Mouse (Mus musculus) ES-Bruce4 (cell line): ENCODE results near the gene Gk2. TPM values are rescaled to one million over a fixed set of nuclear protein-coding genes. Genes with fewer than 3 reads are reported as not detected.

Source experiments
- H3K27ac ChIP-seq: 2 replicates; pipeline ENCODE4 v1.5.1; 2012; ENCODE audit warnings: low read length, inconsistent platforms; ENCODE audit not compliant: insufficient read depth
- H3K27me3 ChIP-seq: 2 replicates; pipeline ENCODE4 v1.6.1; 2012; ENCODE audit warnings: mild to moderate bottlenecking, low read length, inconsistent platforms; ENCODE audit not compliant: control insufficient read depth, poor library complexity, insufficient read depth, severe bottlenecking
- H3K36me3 ChIP-seq: 2 replicates; pipeline ENCODE4 v1.6.1; 2012; ENCODE audit warnings: inconsistent platforms, mild to moderate bottlenecking, low read length, moderate library complexity; ENCODE audit not compliant: control insufficient read depth, poor library complexity, insufficient read depth, severe bottlenecking
- H3K4me1 ChIP-seq: one replicate; pipeline ENCODE4 v1.8.1; 2011; ENCODE audit warnings: low read length; ENCODE audit not compliant: control insufficient read depth, insufficient read depth
- H3K4me3 ChIP-seq: 2 replicates; pipeline ENCODE4 v1.5.1; 2011; ENCODE audit warnings: low read depth, mild to moderate bottlenecking, low read length
- H3K9ac ChIP-seq: 2 replicates; pipeline ENCODE4 v1.6.1; 2012; ENCODE audit warnings: low read depth, mild to moderate bottlenecking, inconsistent platforms; ENCODE audit not compliant: poor library complexity, severe bottlenecking
- H3K9me3 ChIP-seq: replicated peaks from 2 replicates; pipeline ENCODE4 v1.6.1; 2012; ENCODE audit warnings: mild to moderate bottlenecking, low read length, inconsistent platforms; ENCODE audit not compliant: control insufficient read depth, poor library complexity, insufficient read depth, severe bottlenecking
- CTCF ChIP-seq: IDR thresholded peaks from one replicate; pipeline ENCODE4 v1.8.1; 2011; ENCODE audit warnings: low read depth, low read length
- EP300 ChIP-seq: IDR thresholded peaks from 2 replicates; pipeline ENCODE4 v1.6.1; 2011; ENCODE audit warnings: low read depth, low read length; ENCODE audit not compliant: insufficient read depth
- POLR2A ChIP-seq: IDR thresholded peaks from one replicate; pipeline ENCODE4 v1.8.1; 2011; ENCODE audit warnings: low read length; ENCODE audit not compliant: insufficient read depth
- polyA plus RNA-seq: library from polyadenylated mRNA; stranded (reverse); fragments of >200 nt; gene quantifications from 2 replicates; pipeline ENCODE4 v1.2.4, GENCODE M21; 2011; ENCODE audit warnings: low read depth; ENCODE audit not compliant: missing spikeins, insufficient read depth, insufficient read length

Gk2 gene
- polyA plus RNA-seq, 1 experiment = not detected

GRCm38 (mm10) chr5:97467246-97467645 is 10.4 kb upstream of the Gk2 start:
- no peak for TF ChIP-seq EP300
- TF ChIP-seq POLR2A = no peak
- TF ChIP-seq CTCF = no peak
- Histone ChIP-seq H3K4me3 (no peak overlapping the region), H3K4me1 (no peaks in the 10 kb centered on the region), H3K9ac (no peak overlapping the region), H3K27ac (no peak overlapping the region), H3K36me3 (no peaks in the 10 kb centered on the region), H3K27me3 (no peaks in the 10 kb centered on the region), H3K9me3 (no peaks in the 10 kb centered on the region)

- Histone ChIP-seq H3K27ac (no peak overlapping the region), H3K27me3 (no peaks in the 10 kb centered on the region), H3K9me3 (no peaks in the 10 kb centered on the region), H3K4me1 (no peaks in the 10 kb centered on the region), H3K36me3 (no peaks in the 10 kb centered on the region), H3K9ac (no peak overlapping the region), H3K4me3 (no peak overlapping the region)
- TF ChIP-seq POLR2A (no peak), EP300 (no peak), CTCF (no peak)
Observed at GRCm38 (mm10) chr5:97466430-97467158, 9.8 kb upstream of the Gk2 start.

GRCm38 (mm10) chr5:97465956-97466355 is 9.1 kb upstream of the Gk2 start:
- H3K4me3 ChIP-seq = no peak overlapping the region
- no peak overlapping the region for H3K9ac ChIP-seq
- H3K9me3 ChIP-seq = no peaks in the 10 kb centered on the region
- TF ChIP-seq POLR2A (no peak), CTCF (no peak), EP300 (no peak)
- no peaks in the 10 kb centered on the region for H3K4me1 ChIP-seq
- H3K27ac ChIP-seq = no peak overlapping the region
- no peaks in the 10 kb centered on the region for H3K27me3 ChIP-seq
- no peaks in the 10 kb centered on the region for H3K36me3 ChIP-seq

GRCm38 (mm10) chr5:97462856-97463255 is 6.0 kb upstream of the Gk2 start:
- Histone ChIP-seq H3K27ac (no peak overlapping the region), H3K27me3 (no peaks in the 10 kb centered on the region), H3K9me3 (no peaks in the 10 kb centered on the region), H3K36me3 (no peaks in the 10 kb centered on the region), H3K4me1 (no peaks in the 10 kb centered on the region), H3K9ac (no peak overlapping the region), H3K4me3 (no peak overlapping the region)
- TF ChIP-seq CTCF (no peak), EP300 (no peak), POLR2A (no peak)

- no peaks in the 10 kb centered on the region for H3K27me3 ChIP-seq
- no peaks in the 10 kb centered on the region for H3K9me3 ChIP-seq
- H3K9ac ChIP-seq = no peak overlapping the region
- TF ChIP-seq EP300 (no peak), POLR2A (no peak), CTCF (no peak)
- no peaks in the 10 kb centered on the region for H3K36me3 ChIP-seq
- no peak overlapping the region for H3K27ac ChIP-seq
- H3K4me3 ChIP-seq = no peak overlapping the region
- H3K4me1 ChIP-seq = no peaks in the 10 kb centered on the region
Observed at GRCm38 (mm10) chr5:97451451-97451850, 5.4 kb downstream of the Gk2 start.

- Histone ChIP-seq H3K9ac (no peak overlapping the region), H3K36me3 (no peaks in the 10 kb centered on the region), H3K9me3 (no peaks in the 10 kb centered on the region), H3K4me1 (no peaks in the 10 kb centered on the region), H3K27ac (no peak overlapping the region), H3K27me3 (no peaks in the 10 kb centered on the region), H3K4me3 (no peak overlapping the region)
- TF ChIP-seq EP300 = no peak
- TF ChIP-seq POLR2A = no peak
- TF ChIP-seq CTCF = no peak
Observed at GRCm38 (mm10) chr5:97444191-97444590, 12.6 kb downstream of the Gk2 start.
